Mouse (Mus musculus): Measurements from ENCODE around the gene Shisa5.

Gene Shisa5

GRCm38 (mm10) chr9:109054712-109055111 is 16.3 kb downstream of the Shisa5 start:
- peak; percentile 53 for DNase-seq (ENCODE audit: low read depth, low spot score)

DNA sequence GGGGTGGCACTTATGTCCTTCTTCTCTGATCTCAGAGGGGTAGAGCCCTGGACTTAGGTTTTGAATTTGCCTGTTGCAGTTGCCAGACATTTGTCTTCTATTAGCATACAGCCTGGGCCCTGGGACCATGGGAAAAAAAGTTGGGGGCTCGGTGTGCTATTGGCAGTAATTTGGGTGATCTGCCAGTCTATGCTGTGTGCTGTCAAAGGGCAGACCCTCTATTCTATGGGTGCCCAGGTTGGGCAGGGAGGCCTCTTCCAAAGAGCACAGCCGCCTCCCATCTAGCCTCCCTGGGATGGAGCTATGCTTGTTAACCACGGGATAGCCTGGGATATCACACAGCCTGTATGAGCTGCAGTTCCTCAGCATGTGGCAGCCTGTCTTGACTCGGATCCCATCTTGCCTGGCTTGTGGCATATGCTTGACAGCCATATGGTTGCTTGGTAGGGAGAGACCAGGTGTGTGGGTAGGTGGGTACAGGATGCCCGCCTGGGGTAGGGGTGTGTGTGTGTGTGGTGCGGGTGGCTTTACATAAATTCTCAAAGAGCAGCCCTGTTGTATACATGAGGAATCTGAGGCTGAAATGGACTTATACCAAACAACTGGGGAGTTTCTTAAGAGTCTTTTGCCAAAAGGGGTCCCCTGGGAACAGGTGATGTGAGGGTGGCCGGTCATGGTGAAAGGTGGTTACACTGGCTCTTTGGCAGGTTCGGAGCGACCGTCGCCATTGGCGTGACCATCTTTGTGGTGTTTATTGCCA is 17.1 kb downstream of the Shisa5 start:
- no peak for DNase-seq (ENCODE audit: low read depth, low spot score)

DNA sequence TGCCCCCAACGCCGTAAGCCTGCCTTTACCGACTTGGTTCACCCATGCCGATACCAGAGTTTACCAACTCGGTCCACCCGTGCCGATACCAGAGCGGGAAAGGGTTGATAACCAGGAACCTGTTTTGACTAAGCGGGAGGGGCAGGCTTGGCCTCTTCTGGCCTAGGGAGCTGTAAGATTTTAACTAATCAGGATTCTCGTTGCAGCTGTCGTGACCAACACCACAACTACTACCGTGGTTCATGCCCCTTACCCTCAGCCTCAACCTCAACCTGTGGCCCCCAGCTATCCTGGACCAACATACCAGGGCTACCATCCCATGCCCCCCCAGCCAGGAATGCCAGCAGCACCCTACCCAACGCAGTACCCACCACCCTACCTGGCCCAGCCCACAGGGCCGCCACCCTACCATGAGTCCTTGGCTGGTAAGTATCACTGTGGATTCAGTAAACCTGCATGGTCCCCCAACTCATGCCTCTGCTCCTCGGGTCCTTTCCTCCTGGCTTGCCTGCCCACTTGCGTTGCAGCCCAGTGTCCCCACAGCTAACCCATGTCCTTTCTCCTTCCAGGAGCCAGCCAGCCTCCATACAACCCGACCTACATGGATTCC is 17.8 kb downstream of the Shisa5 start:
- no peak for DNase-seq (ENCODE audit: low read depth, low spot score)

DNA sequence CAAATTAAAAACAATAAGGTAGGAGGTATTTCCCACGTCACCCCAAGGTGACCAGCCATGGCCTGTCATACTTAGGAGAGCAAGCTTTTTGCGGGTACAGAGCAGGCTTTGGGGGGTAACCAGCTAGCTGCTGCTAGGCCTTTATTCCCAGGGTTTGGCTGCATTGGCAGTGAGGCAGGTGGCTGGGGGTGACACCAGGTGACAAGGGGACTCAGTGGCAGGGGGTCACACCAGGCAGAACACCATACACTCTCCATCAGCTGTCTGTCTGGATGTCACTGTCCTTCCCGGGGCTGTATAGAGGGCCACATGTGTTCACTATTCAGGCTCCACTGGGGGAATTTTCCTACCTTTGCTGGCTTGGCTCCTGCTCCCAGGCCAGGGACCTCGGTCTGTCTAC is 18.6 kb downstream of the Shisa5 start:
- DNase-seq (ENCODE audit: low read depth, low spot score): no peak

DNA sequence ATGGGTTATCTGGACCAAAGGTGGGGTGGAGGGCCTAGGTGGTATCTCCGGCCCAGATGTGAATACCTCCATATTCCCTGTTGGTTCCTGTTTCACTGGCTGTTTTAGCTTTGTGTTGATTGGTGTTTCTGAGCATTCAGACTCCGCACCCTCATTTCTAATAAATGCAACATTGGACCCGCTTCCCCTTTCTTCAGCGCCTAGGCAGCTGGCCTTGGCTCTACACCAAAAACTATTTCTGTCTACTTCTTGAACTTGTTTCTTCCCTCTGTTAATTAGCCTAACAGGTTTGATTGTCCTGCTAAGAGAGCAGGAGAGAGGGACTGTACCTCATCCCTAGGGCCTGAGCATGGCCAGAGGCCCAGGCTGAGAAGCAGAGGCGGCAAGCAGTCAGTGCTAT is 19.2 kb downstream of the Shisa5 start:
- no peak for DNase-seq (ENCODE audit: low read depth, low spot score)

GRCm38 (mm10) chr9:109058006-109058765 is 19.8 kb downstream of the Shisa5 start:
- no peak for DNase-seq (ENCODE audit: low read depth, low spot score)

DNA sequence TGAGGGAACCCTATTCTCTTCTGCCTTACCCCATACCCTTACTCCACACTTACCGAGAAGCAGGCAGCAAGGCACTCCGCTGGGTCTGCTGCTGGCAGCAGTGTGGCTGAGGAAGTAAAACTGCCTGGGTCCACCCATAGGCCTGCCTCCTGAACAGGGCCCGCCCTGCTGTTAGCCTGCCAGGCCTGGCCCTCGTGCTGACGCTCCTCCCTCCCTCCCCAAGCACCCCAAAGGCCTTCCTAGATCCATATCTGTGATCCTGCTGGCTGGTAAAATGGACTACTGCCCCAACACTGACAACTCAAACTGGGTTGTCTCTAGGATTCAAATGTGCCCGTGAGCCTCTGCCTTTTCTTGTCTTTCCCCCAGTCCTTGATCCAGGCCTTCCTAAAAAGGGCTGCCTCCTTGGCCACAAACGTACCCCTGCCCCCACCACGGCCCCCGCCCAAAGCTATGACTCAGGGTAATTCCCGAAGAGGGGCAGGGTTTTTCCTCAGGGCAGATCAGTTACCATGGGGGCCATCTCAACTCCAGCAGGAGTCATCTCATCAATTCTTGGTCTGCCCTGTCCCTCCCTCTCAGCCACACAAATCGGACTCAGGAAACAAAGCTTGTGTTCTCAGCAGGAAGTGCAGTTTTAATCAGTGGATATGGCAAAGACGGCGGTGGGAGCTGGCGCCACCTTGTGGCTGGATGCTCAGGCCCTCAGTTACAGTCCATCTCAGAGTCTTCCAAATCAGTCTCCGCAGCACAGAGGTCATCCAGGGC is 21.0 kb downstream of the Shisa5 start, which contains the start of gene Trex1:
Gene Trex1, minus strand, starts transcription at position 599 of the 768 bp plus-strand sequence.
- DNase-seq (ENCODE audit: low read depth, low spot score): peak; percentile 85

- no peak for DNase-seq (ENCODE audit: low read depth, low spot score)
Observed at GRCm38 (mm10) chr9:109060184-109060897, 22.0 kb downstream of the Shisa5 start.

- no peak for DNase-seq (ENCODE audit: low read depth, low spot score)
Observed at GRCm38 (mm10) chr9:109060898-109061295, 22.5 kb downstream of the Shisa5 start.

- no peak for DNase-seq (ENCODE audit: low read depth, low spot score)
Observed at GRCm38 (mm10) chr9:109068095-109068735, 29.9 kb downstream of the Shisa5 start.

GRCm38 (mm10) chr9:109073661-109074573 is 35.6 kb downstream of the Shisa5 start, which contains the start of gene Atrip:
TSS of gene Atrip (minus strand) at chr9:109074124.
- peak; percentile 93 for DNase-seq (ENCODE audit: low read depth, low spot score)

DNA sequence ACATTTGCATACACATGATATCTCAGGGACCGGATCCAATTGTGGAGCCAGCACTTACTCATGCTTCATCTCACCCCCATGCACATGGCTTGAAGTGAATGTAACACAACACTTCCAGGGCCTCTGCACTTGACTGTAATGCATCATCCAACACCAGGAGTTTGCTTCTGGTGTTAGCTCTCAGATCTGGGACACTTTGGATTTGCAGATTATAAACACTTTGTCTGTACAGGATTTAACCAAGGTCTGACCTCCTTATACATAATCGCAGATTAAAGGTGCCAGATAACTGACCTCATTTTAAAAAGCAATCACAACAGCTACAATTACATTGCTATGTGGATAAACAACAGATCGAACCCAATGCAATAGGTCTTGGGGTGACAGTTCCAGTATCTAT is 42.2 kb downstream of the Shisa5 start:
- DNase-seq (ENCODE audit: low read depth, low spot score): no peak

DNA sequence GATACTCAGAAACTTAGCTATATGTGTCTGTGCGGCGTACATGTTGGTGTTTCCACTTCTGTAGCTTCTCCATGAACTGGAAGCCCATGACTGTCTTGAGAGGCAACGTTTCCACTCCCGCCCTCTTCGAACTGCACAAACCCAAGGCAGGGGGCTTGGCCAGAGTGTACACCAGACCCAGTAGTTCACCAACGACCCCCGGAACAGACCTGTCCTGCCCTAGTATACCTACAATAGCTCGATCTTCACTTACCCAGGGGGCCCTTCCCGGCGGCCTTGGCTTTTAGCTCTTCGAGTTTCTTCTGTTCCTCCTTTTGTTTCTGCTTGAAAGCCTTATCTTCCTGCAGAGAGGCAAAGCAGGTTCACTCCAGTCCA is 43.4 kb downstream of the Shisa5 start:
- DNase-seq (ENCODE audit: low read depth, low spot score): no peak

GRCm38 (mm10) chr9:109082124-109082800 is 43.9 kb downstream of the Shisa5 start, which contains the start of the genes Ccdc51 and Tma7:
TSS of gene Ccdc51 (plus strand) at chr9:109082493.
TSS of gene Tma7 (minus strand) at chr9:109082587.
- peak; percentile 92 for DNase-seq (ENCODE audit: low read depth, low spot score)

GRCm38 (mm10) chr9:109084922-109085321 is 46.6 kb downstream of the Shisa5 start:
- DNase-seq (ENCODE audit: low read depth, low spot score): peak; percentile 52

GRCm38 (mm10) chr9:109087987-109088386 is 49.6 kb downstream of the Shisa5 start:
- DNase-seq (ENCODE audit: low read depth, low spot score): peak; percentile 49

GRCm38 (mm10) chr9:109090446-109090845 is 52.1 kb downstream of the Shisa5 start:
- DNase-seq (ENCODE audit: low read depth, low spot score): no peak

GRCm38 (mm10) chr9:109091802-109092201 is 53.4 kb downstream of the Shisa5 start:
- no peak for DNase-seq (ENCODE audit: low read depth, low spot score)

GRCm38 (mm10) chr9:109092799-109093198 is 54.4 kb downstream of the Shisa5 start:
- DNase-seq (ENCODE audit: low read depth, low spot score): no peak
